Mouse (Mus musculus): ENCODE results near the gene Tmbim1. TPM values are rescaled to one million over a fixed set of nuclear protein-coding genes. Genes with fewer than 3 reads are reported as not detected.
"Not testable (repeated sequence)": the region's sequence is repeated elsewhere in the genome, so short reads cannot be mapped to it uniquely, and the experiment has no call there.

The Tmbim1 gene
- 35.5 and 46.0 TPM in 2 replicates for polyA plus RNA-seq (2012; rRNA removed)

GRCm38 (mm10) chr1:74305522-74305921 is at the start of gene Tmbim1:
TSS of gene Tmbim1 (minus strand) at chr1:74305622.
- Histone ChIP-seq H3K4me1 (ENCODE audit: control insufficient read depth, insufficient read depth, low read length) (no peaks in the 10 kb centered on the region), H3K4me3 (ENCODE audit: insufficient read depth, low read length) (peak within 1 kb of the TSS; percentile 72; the same call in 1 of the 2 replicates), H3K27ac (ENCODE audit: insufficient read depth, low read length) (peak within 1 kb of the TSS; percentile 95; the same call in 1 of the 2 replicates)
- TF ChIP-seq CTCF (IDR thresholded peaks at IDR 0.05; ENCODE audit: extremely low read depth, insufficient read depth, low read length) (no peak), POLR2A (IDR thresholded peaks at IDR 0.05; ENCODE audit: extremely low read depth, insufficient read depth, low read length) (no peak)

- no peaks in the 10 kb centered on the region for H3K4me1 ChIP-seq (ENCODE audit: control insufficient read depth, insufficient read depth, low read length)
These were observed 48.2 kb upstream of the Tmbim1 start for GRCm38 (mm10) chr1:74353453-74354229.

DNA sequence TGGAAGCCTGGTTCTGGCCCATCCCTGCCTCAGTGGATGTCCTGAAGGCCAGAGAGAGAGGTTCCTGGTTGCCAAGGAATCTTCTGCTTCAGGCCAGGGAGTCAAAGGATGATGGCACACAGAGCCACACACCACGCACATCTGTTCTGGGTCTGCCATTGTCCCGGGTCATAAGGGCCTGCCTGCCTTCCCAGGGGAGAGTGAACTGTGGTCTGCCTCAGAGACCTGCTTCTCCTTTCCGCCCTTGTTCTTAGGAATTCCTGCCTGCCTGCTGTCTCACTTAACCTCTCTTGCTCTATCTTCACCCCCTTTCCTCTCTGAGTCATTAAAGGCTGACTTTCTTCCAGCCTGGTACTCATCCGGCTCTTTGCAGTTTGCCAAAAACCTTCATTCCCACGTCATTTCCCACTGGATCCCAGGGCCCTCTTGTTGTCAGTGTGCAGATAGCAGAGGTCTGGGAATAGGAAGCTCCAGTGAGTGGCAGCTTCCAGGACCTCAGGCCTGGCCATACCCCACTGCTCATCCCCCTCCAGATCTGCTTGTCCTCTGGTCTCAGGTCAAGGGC is 47.2 kb upstream of the Tmbim1 start:
- H3K4me3 ChIP-seq (ENCODE audit: insufficient read depth, low read length): no peak overlapping the region
- no peaks in the 10 kb centered on the region for H3K4me1 ChIP-seq (ENCODE audit: control insufficient read depth, insufficient read depth, low read length)
- TF ChIP-seq CTCF (IDR thresholded peaks at IDR 0.05; ENCODE audit: extremely low read depth, insufficient read depth, low read length): no peak
- TF ChIP-seq POLR2A (IDR thresholded peaks at IDR 0.05; ENCODE audit: extremely low read depth, insufficient read depth, low read length): no peak
- H3K27ac ChIP-seq (ENCODE audit: insufficient read depth, low read length): no peak overlapping the region

More at GRCm38 (mm10) chr1:74353453-74354229, 48.2 kb upstream of the Tmbim1 start:
- TF ChIP-seq POLR2A (IDR thresholded peaks at IDR 0.05; ENCODE audit: extremely low read depth, insufficient read depth, low read length): no peak
- TF ChIP-seq CTCF (IDR thresholded peaks at IDR 0.05; ENCODE audit: extremely low read depth, insufficient read depth, low read length): no peak
- H3K4me3 ChIP-seq (ENCODE audit: insufficient read depth, low read length): no peak overlapping the region
- H3K27ac ChIP-seq (ENCODE audit: insufficient read depth, low read length): no peak overlapping the region

- H3K27ac ChIP-seq (ENCODE audit: insufficient read depth, low read length): no peak overlapping the region
- TF ChIP-seq POLR2A (IDR thresholded peaks at IDR 0.05; ENCODE audit: extremely low read depth, insufficient read depth, low read length): no peak
- TF ChIP-seq CTCF (IDR thresholded peaks at IDR 0.05; ENCODE audit: extremely low read depth, insufficient read depth, low read length): no peak
- H3K4me3 ChIP-seq (ENCODE audit: insufficient read depth, low read length): no peak overlapping the region
- H3K4me1 ChIP-seq (ENCODE audit: control insufficient read depth, insufficient read depth, low read length): no peaks in the 10 kb centered on the region
These were observed 45.9 kb upstream of the Tmbim1 start for GRCm38 (mm10) chr1:74351185-74351769.

- no peak overlapping the region for H3K27ac ChIP-seq (ENCODE audit: insufficient read depth, low read length)
- no peak for TF ChIP-seq POLR2A (IDR thresholded peaks at IDR 0.05; ENCODE audit: extremely low read depth, insufficient read depth, low read length)
- H3K4me3 ChIP-seq (ENCODE audit: insufficient read depth, low read length): no peak overlapping the region
- peaks cover 8% of the 10 kb centered on the region for H3K4me1 ChIP-seq (ENCODE audit: control insufficient read depth, insufficient read depth, low read length)
These were observed 38.9 kb upstream of the Tmbim1 start for GRCm38 (mm10) chr1:74344163-74344916.

GRCm38 (mm10) chr1:74343161-74343560 is 37.7 kb upstream of the Tmbim1 start:
- Histone ChIP-seq H3K4me3 (ENCODE audit: insufficient read depth, low read length) (no peak overlapping the region), H3K27ac (ENCODE audit: insufficient read depth, low read length) (no peak overlapping the region), H3K4me1 (ENCODE audit: control insufficient read depth, insufficient read depth, low read length) (peaks cover 8% of the 10 kb centered on the region)
- no peak for TF ChIP-seq CTCF (IDR thresholded peaks at IDR 0.05; ENCODE audit: extremely low read depth, insufficient read depth, low read length)
- TF ChIP-seq POLR2A (IDR thresholded peaks at IDR 0.05; ENCODE audit: extremely low read depth, insufficient read depth, low read length): no peak

- no peak overlapping the region for H3K27ac ChIP-seq (ENCODE audit: insufficient read depth, low read length)
- peaks cover 8% of the 10 kb centered on the region for H3K4me1 ChIP-seq (ENCODE audit: control insufficient read depth, insufficient read depth, low read length)
- no peak overlapping the region for H3K4me3 ChIP-seq (ENCODE audit: insufficient read depth, low read length)
- no peak for TF ChIP-seq CTCF (IDR thresholded peaks at IDR 0.05; ENCODE audit: extremely low read depth, insufficient read depth, low read length)
- no peak for TF ChIP-seq POLR2A (IDR thresholded peaks at IDR 0.05; ENCODE audit: extremely low read depth, insufficient read depth, low read length)
These were observed 36.9 kb upstream of the Tmbim1 start for GRCm38 (mm10) chr1:74342308-74342707.

GRCm38 (mm10) chr1:74341898-74342297 is 36.5 kb upstream of the Tmbim1 start:
- peaks cover 8% of the 10 kb centered on the region for H3K4me1 ChIP-seq (ENCODE audit: control insufficient read depth, insufficient read depth, low read length)
- no peak overlapping the region for H3K4me3 ChIP-seq (ENCODE audit: insufficient read depth, low read length)
- H3K27ac ChIP-seq (ENCODE audit: insufficient read depth, low read length): no peak overlapping the region
- TF ChIP-seq POLR2A (IDR thresholded peaks at IDR 0.05; ENCODE audit: extremely low read depth, insufficient read depth, low read length): no peak
- TF ChIP-seq CTCF (IDR thresholded peaks at IDR 0.05; ENCODE audit: extremely low read depth, insufficient read depth, low read length): no peak

GRCm38 (mm10) chr1:74340992-74341391 is 35.6 kb upstream of the Tmbim1 start:
- not testable (repeated sequence) for H3K4me3 ChIP-seq (ENCODE audit: insufficient read depth, low read length); H3K27ac ChIP-seq (ENCODE audit: insufficient read depth, low read length); H3K4me1 ChIP-seq (ENCODE audit: control insufficient read depth, insufficient read depth, low read length)
